Mouse (Mus musculus): Measurements from ENCODE around the gene Gmip. TPM values are rescaled to one million over a fixed set of nuclear protein-coding genes. Genes with fewer than 3 reads are reported as not detected.

The Gmip gene
- 23.4 and 25.5 TPM in 2 replicates for polyA plus RNA-seq (2012; rRNA removed)

GRCm38 (mm10) chr8:69808094-69808863 lies at the start of gene Gmip:
Gene Gmip (plus strand): TSS chr8:69808679.

DNA sequence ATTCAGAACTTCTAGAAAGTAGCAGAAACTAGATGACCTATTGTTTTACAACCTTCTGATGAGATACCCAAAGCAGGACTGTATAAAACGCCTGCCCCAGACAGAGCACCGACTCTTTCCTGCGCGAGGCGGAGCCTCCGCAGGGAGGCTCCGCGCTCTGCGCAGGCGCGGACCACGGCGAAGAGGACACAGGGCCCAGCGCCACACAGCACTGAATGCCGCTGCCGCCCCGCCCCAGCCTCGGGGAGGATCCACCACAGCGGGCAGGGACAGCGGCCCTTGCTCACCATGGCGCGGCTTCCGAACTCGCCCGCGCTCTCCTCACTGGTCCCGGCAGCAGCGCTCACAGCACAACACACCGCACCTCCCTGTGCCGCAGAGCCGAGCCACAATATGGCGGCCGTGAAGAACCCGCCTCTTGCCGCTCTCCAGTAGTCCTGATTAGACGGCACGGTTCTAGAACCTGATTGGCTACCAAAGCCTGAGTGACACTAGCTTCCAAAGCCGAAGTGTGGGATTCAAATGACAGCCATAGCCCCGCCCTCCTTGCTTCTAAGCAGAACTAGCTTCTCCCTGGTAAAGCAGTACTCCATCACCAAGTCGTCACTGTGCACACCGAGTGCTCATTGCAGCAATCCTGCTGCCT lies 33.9 kb upstream of the Gmip start, which contains the start of gene Gm20422:
Gene Gm20422 (minus strand): TSS at position 384 of the 646 bp plus-strand sequence.

DNA sequence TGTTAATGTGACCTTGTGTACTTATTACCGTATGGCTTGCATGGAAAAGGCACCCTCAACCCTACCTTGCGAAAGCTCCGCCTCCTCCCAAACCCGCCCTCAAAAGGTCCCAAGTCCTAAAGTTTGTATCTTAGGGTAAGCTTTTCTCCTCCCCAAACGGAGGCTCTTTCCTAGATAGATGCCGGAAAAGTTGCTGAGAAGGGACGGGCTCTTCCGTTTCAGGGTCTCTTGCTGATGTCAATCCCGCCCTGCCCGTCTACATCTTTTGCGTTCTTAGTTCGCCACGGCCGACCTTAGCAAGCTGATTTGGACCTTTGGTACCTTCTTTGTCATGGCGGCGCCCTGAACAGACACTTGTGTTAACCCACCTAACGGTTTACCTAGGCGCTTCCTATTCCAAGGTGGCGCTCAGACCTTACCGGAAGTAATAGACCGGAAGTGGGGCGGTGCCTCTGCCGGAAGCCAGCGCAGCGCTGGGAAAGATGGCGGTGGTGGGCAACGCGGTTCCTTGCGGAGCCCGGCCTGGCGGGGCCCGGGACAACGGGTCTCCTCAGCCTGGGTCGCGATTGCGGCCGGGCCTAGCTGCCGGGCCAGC lies 17.6 kb upstream of the Gmip start, which contains the start of the genes Atp13a1 and Zfp866:
Gene Atp13a1 (plus strand): TSS at position 391 of the 595 bp plus-strand sequence.
Gene Zfp866 (minus strand): TSS at position 406 of the 595 bp plus-strand sequence.

GRCm38 (mm10) chr8:69822386-69823191 lies 14.1 kb downstream of the Gmip start, which contains the start of gene Lpar2:
Gene Lpar2 (plus strand): TSS chr8:69822429.

DNA sequence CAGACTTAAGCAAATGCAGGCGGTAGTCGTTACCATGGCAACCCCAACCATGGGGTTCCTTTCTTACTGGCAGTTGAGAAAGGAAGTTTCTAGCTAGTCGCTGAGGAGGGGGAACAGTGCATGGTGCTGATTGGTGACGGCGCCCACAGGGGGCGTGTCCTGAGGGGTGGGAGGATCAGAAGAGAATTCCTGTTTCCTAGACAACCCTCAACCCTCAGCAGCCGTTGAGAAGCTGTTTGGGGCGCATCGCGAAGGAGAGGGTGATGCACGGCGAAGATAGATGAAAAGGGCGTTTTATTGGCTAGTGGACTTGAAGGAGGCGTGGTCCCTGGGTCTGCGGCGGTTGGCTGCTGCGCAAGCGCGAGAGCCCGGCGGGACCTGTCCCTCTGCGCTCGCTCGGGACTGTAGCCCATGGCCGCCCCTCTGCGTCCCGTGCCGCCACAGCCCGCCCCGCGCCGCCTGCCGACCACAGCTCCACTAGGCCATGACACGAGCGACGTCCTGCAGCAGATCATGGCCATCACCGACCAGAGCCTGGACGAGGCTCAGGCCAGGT lies 23.9 kb downstream of the Gmip start, which contains the start of gene Pbx4:
Gene Pbx4 (plus strand): TSS at position 194 of the 556 bp plus-strand sequence.

Other genes with a start within 250 kb of the Gmip start
- gene Zfp868, start 183.1 kb upstream of the Gmip start, polyA plus RNA-seq (2012; rRNA removed) = 1.1 and 1.8 TPM in 2 replicates
- gene Zfp964, start 154.2 kb upstream of the Gmip start, polyA plus RNA-seq (2012; rRNA removed) = 0.06 and 0.08 TPM in 2 replicates
- gene Zfp869, start 98.0 kb upstream of the Gmip start, polyA plus RNA-seq (2012; rRNA removed) = 0.12 and 0.14 TPM in 2 replicates
- 0.19 and 0.43 TPM in 2 replicates for gene Zfp963, start 58.7 kb upstream of the Gmip start, polyA plus RNA-seq (2012; rRNA removed)
- gene Gm20422, start 33.8 kb upstream of the Gmip start, polyA plus RNA-seq (2012; rRNA removed) = 0.19 TPM in 1 of 2 replicates, not detected in the other
- 44.2 and 48.8 TPM in 2 replicates for gene Atp13a1, start 17.5 kb upstream of the Gmip start, polyA plus RNA-seq (2012; rRNA removed)
- 0.99 and 1.7 TPM in 2 replicates for gene Zfp866, start 17.5 kb upstream of the Gmip start, polyA plus RNA-seq (2012; rRNA removed)
- gene Lpar2, start 13.8 kb downstream of the Gmip start, polyA plus RNA-seq (2012; rRNA removed) = 2.4 and 3.4 TPM in 2 replicates
- 2.4 and 5.1 TPM in 2 replicates for gene Pbx4, start 23.8 kb downstream of the Gmip start, polyA plus RNA-seq (2012; rRNA removed)
- gene Cilp2, start 79.0 kb downstream of the Gmip start, polyA plus RNA-seq (2012; rRNA removed) = 0.17 and 0.34 TPM in 2 replicates
- gene Tssk6, start 93.5 kb downstream of the Gmip start, polyA plus RNA-seq (2012; rRNA removed) = 0.88 and 1.7 TPM in 2 replicates
- gene Ndufa13, start 93.9 kb downstream of the Gmip start, polyA plus RNA-seq (2012; rRNA removed) = 58.7 and 79.5 TPM in 2 replicates
- gene Yjefn3, start 94.0 kb downstream of the Gmip start, polyA plus RNA-seq (2012; rRNA removed) = 1.7 and 2.6 TPM in 2 replicates
- 41.2 and 45.5 TPM in 2 replicates for gene Gatad2a, start 187.7 kb downstream of the Gmip start, polyA plus RNA-seq (2012; rRNA removed)
- 27.5 and 35.3 TPM in 2 replicates for gene Mau2, start 234.1 kb downstream of the Gmip start, polyA plus RNA-seq (2012; rRNA removed)
- gene Sugp1, start 234.1 kb downstream of the Gmip start, polyA plus RNA-seq (2012; rRNA removed) = 2.5 and 5.6 TPM in 2 replicates

All from stomach, adult 2 months (tissue).